Mouse (Mus musculus): ENCODE results near the gene Gda. TPM values are rescaled to one million over a fixed set of nuclear protein-coding genes. Genes with fewer than 3 reads are reported as not detected.

Gene Gda
- polyA plus RNA-seq, 1 experiment from 2014 or later: 0.16 TPM

DNA sequence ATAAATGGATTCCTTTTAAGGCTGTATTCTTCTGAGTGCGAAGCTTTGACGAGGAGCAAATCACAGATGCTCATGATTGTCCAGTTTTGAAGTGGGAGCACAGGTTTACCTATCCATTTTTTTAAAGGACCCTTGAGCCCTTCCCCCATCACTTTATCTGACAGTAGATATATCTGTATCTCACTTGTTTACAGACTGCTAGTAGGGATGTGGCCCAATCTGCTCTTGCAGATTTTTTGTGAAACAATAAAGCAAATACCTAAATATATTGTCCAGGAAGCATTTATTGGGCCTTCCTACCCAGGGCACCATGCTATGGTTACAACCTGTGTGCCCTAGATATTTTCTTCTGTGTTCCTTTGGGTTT is 6.8 kb upstream of the Gda start:
- H3K36me3 ChIP-seq: no peaks in the 10 kb centered on the region
- H3K4me3 ChIP-seq: no peak overlapping the region
- no peaks in the 10 kb centered on the region for H3K27me3 ChIP-seq (ENCODE audit: insufficient read depth, poor library complexity, severe bottlenecking)
- no peak overlapping the region for H3K27ac ChIP-seq
- H3K9me3 ChIP-seq: no peaks in the 10 kb centered on the region
- 79% methylated on average over 2 of the region's 2 CpGs for WGBS
- no peaks in the 10 kb centered on the region for H3K4me1 ChIP-seq
- no peak for DNase-seq (ENCODE audit: low spot score)

DNA sequence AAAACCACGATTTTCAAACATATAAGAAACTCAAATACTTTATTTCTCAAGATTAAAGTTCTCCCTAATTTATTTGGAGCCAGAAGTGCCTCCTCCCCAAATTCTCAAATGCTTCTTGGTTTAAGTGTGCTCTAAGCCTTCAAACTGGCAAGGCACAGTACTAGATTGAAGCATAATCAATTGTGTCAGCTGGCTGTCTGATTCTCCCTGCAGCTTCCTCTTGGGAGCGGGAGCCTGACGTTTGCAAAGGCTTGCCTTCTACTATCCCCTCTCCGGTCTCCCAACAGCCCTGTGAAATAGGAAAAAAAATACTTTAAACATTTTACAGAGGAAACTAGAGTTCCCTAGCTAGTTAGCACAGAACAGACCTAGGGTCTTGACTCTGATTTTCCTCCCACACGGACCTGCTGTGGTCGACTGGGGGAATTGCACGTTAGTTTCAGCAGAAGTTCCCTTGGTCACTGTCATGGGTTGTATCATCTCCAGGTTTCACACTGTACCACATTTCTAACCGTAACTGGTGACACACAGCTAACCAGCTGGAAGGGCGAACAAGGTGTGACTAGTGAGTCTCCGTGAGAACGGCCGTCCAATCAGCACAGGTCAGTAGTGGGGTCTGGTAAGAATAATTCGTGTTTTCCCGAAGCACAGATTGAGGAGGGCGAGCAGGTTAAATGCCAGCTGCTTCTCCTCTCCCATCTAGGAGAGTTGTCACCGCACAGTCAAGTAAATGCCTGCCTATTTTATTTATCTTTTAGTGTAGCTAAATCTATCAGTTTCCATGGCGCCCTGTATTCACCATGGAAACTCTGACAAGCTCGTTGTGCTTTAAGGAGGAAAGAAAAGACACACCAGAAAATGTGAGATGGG is 6.2 kb upstream of the Gda start:
- no peaks in the 10 kb centered on the region for H3K4me1 ChIP-seq
- 69% methylated on average over 18 of the region's 18 CpGs for WGBS
- H3K9me3 ChIP-seq: no peaks in the 10 kb centered on the region
- no peak for DNase-seq (ENCODE audit: low spot score)
- no peak overlapping the region for H3K27ac ChIP-seq
- no peaks in the 10 kb centered on the region for H3K36me3 ChIP-seq
- no peak overlapping the region for H3K4me3 ChIP-seq
- H3K27me3 ChIP-seq (ENCODE audit: insufficient read depth, poor library complexity, severe bottlenecking): no peaks in the 10 kb centered on the region

GRCm38 (mm10) chr19:21478538-21478937 is 5.3 kb upstream of the Gda start:
- H3K27me3 ChIP-seq (ENCODE audit: insufficient read depth, poor library complexity, severe bottlenecking): peaks cover 4% of the 10 kb centered on the region; the same call in 1 of the 2 replicates
- no peak overlapping the region for H3K4me3 ChIP-seq
- 66% methylated on average over 3 of the region's 3 CpGs for WGBS
- no peaks in the 10 kb centered on the region for H3K9me3 ChIP-seq
- H3K4me1 ChIP-seq: no peaks in the 10 kb centered on the region
- H3K27ac ChIP-seq: no peak overlapping the region
- DNase-seq (ENCODE audit: low spot score): no peak
- no peaks in the 10 kb centered on the region for H3K36me3 ChIP-seq

DNA sequence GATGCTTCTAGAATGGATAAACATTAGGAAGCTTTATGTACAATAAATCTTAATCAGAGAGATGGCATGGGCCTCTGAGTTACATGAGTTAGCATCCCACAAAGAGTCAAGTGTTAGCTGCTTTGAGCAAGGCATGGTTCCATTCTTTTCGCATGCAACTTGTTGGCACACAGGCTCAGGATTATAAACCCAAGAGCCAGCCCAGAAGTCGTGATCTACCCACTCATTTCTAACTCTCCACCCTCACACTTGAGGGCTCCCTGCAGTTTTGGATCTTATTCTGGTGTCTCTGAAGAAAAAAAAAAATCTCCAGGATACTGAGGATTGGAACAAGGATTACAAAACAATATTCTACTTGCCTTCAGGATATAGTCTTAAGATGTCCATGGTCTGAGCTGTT is 4.5 kb upstream of the Gda start:
- H3K27ac ChIP-seq: no peak overlapping the region
- H3K4me1 ChIP-seq: no peaks in the 10 kb centered on the region
- WGBS: 82% methylated on average over 2 of the region's 2 CpGs
- H3K4me3 ChIP-seq: no peak overlapping the region
- H3K27me3 ChIP-seq (ENCODE audit: insufficient read depth, poor library complexity, severe bottlenecking): peaks cover 11% of the 10 kb centered on the region
- DNase-seq (ENCODE audit: low spot score): no peak
- H3K9me3 ChIP-seq: no peaks in the 10 kb centered on the region
- H3K36me3 ChIP-seq: no peaks in the 10 kb centered on the region

GRCm38 (mm10) chr19:21476782-21477181 is 3.5 kb upstream of the Gda start:
- H3K4me1 ChIP-seq: no peaks in the 10 kb centered on the region; the same call in 1 of the 2 replicates
- H3K27me3 ChIP-seq (ENCODE audit: insufficient read depth, poor library complexity, severe bottlenecking): peaks cover 21% of the 10 kb centered on the region
- no peak for DNase-seq (ENCODE audit: low spot score)
- H3K4me3 ChIP-seq: no peak overlapping the region
- no peaks in the 10 kb centered on the region for H3K36me3 ChIP-seq
- H3K27ac ChIP-seq: no peak overlapping the region
- H3K9me3 ChIP-seq: no peaks in the 10 kb centered on the region
- WGBS: 74% methylated on average over 3 of the region's 3 CpGs

GRCm38 (mm10) chr19:21472121-21472780 is 994 bp downstream of the Gda start:
- DNase-seq (ENCODE audit: low spot score): no peak
- H3K4me3 ChIP-seq: peak overlapping the region; percentile 67
- WGBS: 2% methylated on average over 48 of the region's 48 CpGs
- H3K27ac ChIP-seq: no peak overlapping the region
- no peaks in the 10 kb centered on the region for H3K9me3 ChIP-seq
- H3K4me1 ChIP-seq: no peaks in the 10 kb centered on the region; the same call in 1 of the 2 replicates
- H3K27me3 ChIP-seq (ENCODE audit: insufficient read depth, poor library complexity, severe bottlenecking): peaks cover 37% of the 10 kb centered on the region
- H3K36me3 ChIP-seq: no peaks in the 10 kb centered on the region

GRCm38 (mm10) chr19:21461221-21461960 is 11.9 kb downstream of the Gda start:
- Histone ChIP-seq H3K4me3 (no peak overlapping the region), H3K36me3 (no peaks in the 10 kb centered on the region), H3K9me3 (no peaks in the 10 kb centered on the region), H3K27me3 (ENCODE audit: insufficient read depth, poor library complexity, severe bottlenecking) (no peaks in the 10 kb centered on the region), H3K4me1 (no peaks in the 10 kb centered on the region), H3K27ac (no peak overlapping the region)
- no peak for DNase-seq (ENCODE audit: low spot score)
- 68% methylated on average over 5 of the region's 5 CpGs for WGBS

DNA sequence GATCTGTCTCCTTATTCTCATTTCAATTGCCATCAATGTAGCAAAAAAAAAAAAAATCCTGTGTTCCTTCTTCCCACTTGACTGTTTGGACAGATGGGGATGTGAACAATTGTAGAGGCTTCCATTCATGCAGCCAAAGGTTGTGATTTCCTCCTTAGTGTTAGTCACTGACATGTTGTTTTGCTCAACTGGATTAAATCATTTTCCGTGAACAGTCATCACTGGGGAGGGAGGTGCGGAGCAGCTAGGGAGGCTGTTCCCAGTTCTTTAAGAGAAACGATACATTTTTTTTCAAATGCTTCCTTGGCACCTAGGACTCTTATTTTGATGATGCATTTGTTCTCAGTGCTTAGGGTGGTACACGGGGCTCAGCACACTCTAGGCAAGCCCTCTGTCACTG is 15.8 kb downstream of the Gda start:
- Histone ChIP-seq H3K36me3 (no peaks in the 10 kb centered on the region), H3K27me3 (ENCODE audit: insufficient read depth, poor library complexity, severe bottlenecking) (no peaks in the 10 kb centered on the region), H3K4me3 (no peak overlapping the region), H3K4me1 (no peaks in the 10 kb centered on the region), H3K9me3 (no peaks in the 10 kb centered on the region), H3K27ac (no peak overlapping the region)
- no peak for DNase-seq (ENCODE audit: low spot score)
- 81% methylated on average over 4 of the region's 4 CpGs for WGBS

GRCm38 (mm10) chr19:21441787-21442186 is 31.5 kb downstream of the Gda start:
- no peaks in the 10 kb centered on the region for H3K36me3 ChIP-seq
- H3K4me1 ChIP-seq: no peaks in the 10 kb centered on the region
- no peaks in the 10 kb centered on the region for H3K27me3 ChIP-seq (ENCODE audit: insufficient read depth, poor library complexity, severe bottlenecking)
- no peaks in the 10 kb centered on the region for H3K9me3 ChIP-seq
- no peak overlapping the region for H3K27ac ChIP-seq
- 74% methylated on average over 3 of the region's 3 CpGs for WGBS
- no peak for DNase-seq (ENCODE audit: low spot score)
- no peak overlapping the region for H3K4me3 ChIP-seq

- Histone ChIP-seq H3K27me3 (ENCODE audit: insufficient read depth, poor library complexity, severe bottlenecking) (no peaks in the 10 kb centered on the region), H3K4me3 (no peak overlapping the region), H3K27ac (no peak overlapping the region), H3K4me1 (no peaks in the 10 kb centered on the region), H3K9me3 (no peaks in the 10 kb centered on the region), H3K36me3 (no peaks in the 10 kb centered on the region)
- WGBS: 78% methylated on average over 6 of the region's 6 CpGs
- DNase-seq (ENCODE audit: low spot score): no peak
Measured at GRCm38 (mm10) chr19:21440841-21441240, 32.4 kb downstream of the Gda start.

DNA sequence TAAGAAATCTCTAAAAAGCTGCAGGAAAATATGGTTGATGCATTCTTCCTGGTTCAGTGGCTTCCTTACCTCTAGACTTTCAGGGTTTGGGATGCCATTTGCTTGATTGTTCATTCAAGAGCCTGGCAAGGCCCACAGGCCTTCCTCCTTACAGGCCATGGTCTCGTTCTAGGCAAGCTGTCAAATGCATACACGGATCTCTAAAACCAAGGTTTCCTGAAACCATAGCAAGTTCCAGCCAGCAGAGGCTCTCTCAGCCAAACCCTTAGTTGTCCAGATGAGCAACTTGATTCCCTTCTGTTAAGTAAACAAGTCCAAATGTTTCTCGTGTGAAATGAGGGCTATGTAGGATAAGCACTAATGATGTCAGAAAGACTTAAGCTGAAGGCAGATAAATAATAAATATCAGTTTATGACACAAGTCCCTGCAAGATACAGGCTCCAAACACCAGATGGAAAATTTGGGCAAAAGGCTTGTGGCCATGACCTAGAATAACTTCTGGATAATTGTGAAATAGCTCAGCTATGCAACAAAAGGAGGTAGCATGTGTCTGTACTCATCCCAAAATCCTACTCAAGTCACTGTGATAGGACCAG is 34.0 kb downstream of the Gda start:
- Histone ChIP-seq H3K4me1 (no peaks in the 10 kb centered on the region), H3K27ac (no peak overlapping the region), H3K9me3 (no peaks in the 10 kb centered on the region), H3K36me3 (no peaks in the 10 kb centered on the region), H3K27me3 (ENCODE audit: insufficient read depth, poor library complexity, severe bottlenecking) (no peaks in the 10 kb centered on the region), H3K4me3 (no peak overlapping the region)
- no peak for DNase-seq (ENCODE audit: low spot score)
- WGBS: 54% methylated on average over 3 of the region's 3 CpGs

GRCm38 (mm10) chr19:21436566-21436965 is 36.7 kb downstream of the Gda start:
- H3K4me1 ChIP-seq: no peaks in the 10 kb centered on the region
- 81% methylated on average over 3 of the region's 3 CpGs for WGBS
- no peak for DNase-seq (ENCODE audit: low spot score)
- no peak overlapping the region for H3K4me3 ChIP-seq
- H3K27me3 ChIP-seq (ENCODE audit: insufficient read depth, poor library complexity, severe bottlenecking): no peaks in the 10 kb centered on the region
- no peaks in the 10 kb centered on the region for H3K9me3 ChIP-seq
- H3K27ac ChIP-seq: no peak overlapping the region
- no peaks in the 10 kb centered on the region for H3K36me3 ChIP-seq

GRCm38 (mm10) chr19:21433348-21433747 is 39.9 kb downstream of the Gda start:
- no peak for DNase-seq (ENCODE audit: low spot score)
- Histone ChIP-seq H3K4me3 (no peak overlapping the region), H3K9me3 (no peaks in the 10 kb centered on the region), H3K36me3 (no peaks in the 10 kb centered on the region), H3K27ac (no peak overlapping the region), H3K4me1 (no peaks in the 10 kb centered on the region), H3K27me3 (ENCODE audit: insufficient read depth, poor library complexity, severe bottlenecking) (no peaks in the 10 kb centered on the region)
- WGBS: 81% methylated on average over 4 of the region's 4 CpGs
